Mouse (Mus musculus) cerebellum, postnatal 10 days (tissue): ENCODE data around the gene Bmp6.

Experiments used
- DNase-seq, 2 experiments: peaks; one replicate each; pipeline ENCODE4 v3.0.0; 2021; ENCODE audit warnings: mixed read lengths in 2 of 2

Gene Bmp6

GRCm38 (mm10) chr13:38520299-38520698 is 175.4 kb downstream of the Bmp6 start:
- no peak for DNase-seq

GRCm38 (mm10) chr13:38522056-38522654 is 177.2 kb downstream of the Bmp6 start:
- DNase-seq: no peak

GRCm38 (mm10) chr13:38523231-38523630 is 178.3 kb downstream of the Bmp6 start:
- peak in 1 of 2 experiments; percentile 15 for DNase-seq

- no peak for DNase-seq
Measured at GRCm38 (mm10) chr13:38525261-38525660, 180.4 kb downstream of the Bmp6 start.

GRCm38 (mm10) chr13:38526116-38526515 is 181.2 kb downstream of the Bmp6 start:
- peak in 1 of 2 experiments; percentile 26 for DNase-seq

GRCm38 (mm10) chr13:38527041-38527796 is 182.3 kb downstream of the Bmp6 start:
- peak in 1 of 2 experiments; percentile 32 for DNase-seq

- DNase-seq: peak; percentile 90 to 94
Measured at GRCm38 (mm10) chr13:38527797-38528650, 183.1 kb downstream of the Bmp6 start.

GRCm38 (mm10) chr13:38528687-38529294 is 183.9 kb downstream of the Bmp6 start, which contains the start of gene Txndc5:
TSS of gene Txndc5 (minus strand) at chr13:38528824.
- peak in 1 of 2 experiments; percentile 17 for DNase-seq

GRCm38 (mm10) chr13:38529576-38529975 is 184.7 kb downstream of the Bmp6 start:
- no peak for DNase-seq

- DNase-seq: no peak
Measured at GRCm38 (mm10) chr13:38531498-38531897, 186.6 kb downstream of the Bmp6 start.

GRCm38 (mm10) chr13:38533461-38533860 is 188.6 kb downstream of the Bmp6 start:
- DNase-seq: no peak

- no peak for DNase-seq
Measured at GRCm38 (mm10) chr13:38534016-38534415, 189.1 kb downstream of the Bmp6 start.

GRCm38 (mm10) chr13:38534731-38535130 is 189.8 kb downstream of the Bmp6 start:
- no peak for DNase-seq

GRCm38 (mm10) chr13:38537521-38537920 is 192.6 kb downstream of the Bmp6 start:
- no peak for DNase-seq

- DNase-seq: no peak
Measured at GRCm38 (mm10) chr13:38539192-38539900, 194.4 kb downstream of the Bmp6 start.

- no peak for DNase-seq
Measured at GRCm38 (mm10) chr13:38543455-38544125, 198.7 kb downstream of the Bmp6 start.

GRCm38 (mm10) chr13:38544769-38545445 is 200.0 kb downstream of the Bmp6 start:
- no peak for DNase-seq

GRCm38 (mm10) chr13:38545460-38545859 is 200.6 kb downstream of the Bmp6 start:
- DNase-seq: no peak

GRCm38 (mm10) chr13:38546754-38547153 is 201.8 kb downstream of the Bmp6 start:
- no peak for DNase-seq

- no peak for DNase-seq
Measured at GRCm38 (mm10) chr13:38547717-38548116, 202.8 kb downstream of the Bmp6 start.

GRCm38 (mm10) chr13:38548681-38549080 is 203.8 kb downstream of the Bmp6 start:
- DNase-seq: no peak
